In the genomic region with DNA sequence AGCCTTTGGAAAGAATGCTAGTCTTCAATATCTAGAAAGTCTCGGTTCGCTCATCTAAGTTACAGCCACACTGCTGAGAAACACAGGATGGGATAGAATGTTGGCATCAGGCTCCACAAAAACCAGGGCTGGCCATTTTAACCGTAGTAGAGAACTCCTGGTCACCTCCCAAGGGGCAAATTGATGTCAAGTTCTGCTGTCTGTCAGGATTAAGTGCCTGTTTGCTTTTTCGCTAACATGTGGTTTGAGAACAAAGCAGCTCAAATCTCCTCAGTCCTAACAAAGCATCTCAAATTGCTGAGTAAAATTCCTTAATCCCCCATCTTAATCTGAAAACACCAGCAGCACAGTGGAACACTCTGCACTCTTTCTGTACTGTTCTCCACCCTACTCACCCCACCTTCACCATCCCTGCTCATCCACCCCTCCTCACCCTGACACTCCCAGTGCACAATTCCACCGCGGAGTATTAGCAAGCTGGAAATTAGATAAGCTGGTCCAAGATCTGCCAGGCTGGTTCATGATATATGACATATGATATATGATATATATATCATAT, we compare ENCODE assay signal across 29 mouse cellular contexts.
DNase-seq lines count a peak whose midpoint lies in the region; ATAC-seq and TF ChIP-seq lines count a peak whose summit lies in the region.
"Had no signal": no experiment of that assay in that cellular context is flagged by ENCODE, and none has a peak within 500 bp of the region (broad histone marks: within the 10 kb centered on the region; RNA-seq: fewer than 3 reads in every experiment).

No protein-coding gene starts in this region.

- no peaks in the 10 kb centered on the region for H3K27me3 ChIP-seq in midbrain, embryonic 11.5 days (ENCODE audit: control insufficient read depth, insufficient read depth, low read length)
- H3K27me3 ChIP-seq in midbrain, embryonic 16.5 days (ENCODE audit: control insufficient read depth, insufficient read depth, low read depth, low read length) = no peaks in the 10 kb centered on the region
- H3K27me3 ChIP-seq in midbrain, embryonic 14.5 days (ENCODE audit: control insufficient read depth, insufficient read depth, low read length) = no peaks in the 10 kb centered on the region
- H3K27me3 ChIP-seq in stomach, postnatal 0 days (ENCODE audit: control insufficient read depth, insufficient read depth, low read length) = no peaks in the 10 kb centered on the region
- no peaks in the 10 kb centered on the region for H3K27me3 ChIP-seq in forebrain, embryonic 10.5 days (ENCODE audit: poor library complexity, severe bottlenecking)
- H3K27me3 ChIP-seq: embryonic facial prominence, embryonic 13.5 days; hindbrain, embryonic 12.5 days; liver, embryonic 15.5 days; lung, embryonic 15.5 days had no signal

- no peak for TF ChIP-seq CTCF in stomach, postnatal 0 days (IDR thresholded peaks at IDR 0.05; ENCODE audit: low read depth)

- 44% methylated on average over 6 of the region's 6 CpGs for WGBS in midbrain, embryonic 11.5 days
- WGBS in midbrain, embryonic 16.5 days = 31% methylated on average over 6 of the region's 6 CpGs
- 32% methylated on average over 6 of the region's 6 CpGs for WGBS in midbrain, embryonic 14.5 days
- 41% methylated on average over 6 of the region's 6 CpGs for WGBS in stomach, postnatal 0 days
- WGBS in forebrain, embryonic 10.5 days = 61% methylated on average over 6 of the region's 6 CpGs

- H3K4me3 ChIP-seq in midbrain, embryonic 11.5 days (ENCODE audit: low read depth, low read length) = no peak overlapping the region
- no peak overlapping the region for H3K4me3 ChIP-seq in midbrain, embryonic 16.5 days (ENCODE audit: low read depth, low read length)
- H3K4me3 ChIP-seq in midbrain, embryonic 14.5 days (replicated peaks; ENCODE audit: low read depth, low read length) = no peak overlapping the region
- H3K4me3 ChIP-seq in stomach, postnatal 0 days (ENCODE audit: low read depth, low read length) = no peak overlapping the region
- H3K4me3 ChIP-seq in forebrain, embryonic 10.5 days = no peak overlapping the region
- H3K4me3 ChIP-seq: embryonic facial prominence, embryonic 13.5 days; erythroblast, embryonic 14.5 days; forebrain, embryonic 12.5 days; hindbrain, embryonic 12.5 days; limb, embryonic 12.5 days; liver, embryonic 15.5 days; lung, embryonic 15.5 days had no signal

- H3K9ac ChIP-seq in midbrain, embryonic 11.5 days (ENCODE audit: low read length) = no peak overlapping the region
- H3K9ac ChIP-seq in midbrain, embryonic 16.5 days (ENCODE audit: low read depth, low read length) = no peak overlapping the region
- H3K9ac ChIP-seq in midbrain, embryonic 14.5 days (replicated peaks; ENCODE audit: low read length) = no peak overlapping the region
- no peak overlapping the region for H3K9ac ChIP-seq in stomach, postnatal 0 days (ENCODE audit: low read length)
- H3K9ac ChIP-seq: embryonic facial prominence, embryonic 13.5 days; forebrain, embryonic 12.5 days; forebrain, postnatal 0 days; hindbrain, embryonic 12.5 days; limb, embryonic 12.5 days; liver, embryonic 15.5 days; lung, embryonic 15.5 days had no signal

- H3K36me3 ChIP-seq in midbrain, embryonic 11.5 days (ENCODE audit: control insufficient read depth, insufficient read depth, low read length) = no peaks in the 10 kb centered on the region
- H3K36me3 ChIP-seq in midbrain, embryonic 16.5 days (ENCODE audit: control insufficient read depth, insufficient read depth, low read length) = no peaks in the 10 kb centered on the region
- H3K36me3 ChIP-seq in midbrain, embryonic 14.5 days (ENCODE audit: control insufficient read depth, insufficient read depth, low read length) = no peaks in the 10 kb centered on the region
- H3K36me3 ChIP-seq in stomach, postnatal 0 days (ENCODE audit: control insufficient read depth, insufficient read depth, low read length) = no peaks in the 10 kb centered on the region
- no peaks in the 10 kb centered on the region for H3K36me3 ChIP-seq in forebrain, embryonic 10.5 days (replicated peaks)
- H3K36me3 ChIP-seq: embryonic facial prominence, embryonic 13.5 days; forebrain, embryonic 12.5 days; hindbrain, embryonic 12.5 days; limb, embryonic 12.5 days; liver, embryonic 15.5 days; lung, embryonic 15.5 days had no signal

- peaks cover 4% of the 10 kb centered on the region; the same call in 1 of the 2 replicates for H3K4me1 ChIP-seq in midbrain, embryonic 11.5 days (ENCODE audit: control insufficient read depth, insufficient read depth, low read length)
- H3K4me1 ChIP-seq in midbrain, embryonic 16.5 days (ENCODE audit: control insufficient read depth, insufficient read depth, low read length) = no peaks in the 10 kb centered on the region
- no peaks in the 10 kb centered on the region for H3K4me1 ChIP-seq in midbrain, embryonic 14.5 days (ENCODE audit: control insufficient read depth, insufficient read depth, low read length)
- no peaks in the 10 kb centered on the region for H3K4me1 ChIP-seq in stomach, postnatal 0 days (replicated peaks; ENCODE audit: control insufficient read depth, insufficient read depth)
- peaks cover 8% of the 10 kb centered on the region for H3K4me1 ChIP-seq in forebrain, embryonic 10.5 days
- H3K4me1 ChIP-seq: embryonic facial prominence, embryonic 13.5 days; forebrain, embryonic 12.5 days; hindbrain, embryonic 12.5 days; limb, embryonic 12.5 days; liver, embryonic 15.5 days; lung, embryonic 15.5 days had no signal

- intact Hi-C loops in left cerebral cortex, postnatal 36 days (cut with DNase I) = no loop called here

- ATAC-seq in midbrain, embryonic 11.5 days (ENCODE audit: low FRiP score) = peak; percentile 82
- no peak for ATAC-seq in midbrain, embryonic 16.5 days
- ATAC-seq in midbrain, embryonic 14.5 days (ENCODE audit: low FRiP score, low TSS enrichment) = no peak
- ATAC-seq in stomach, postnatal 0 days (ENCODE audit: low FRiP score, low TSS enrichment) = no peak
- ATAC-seq: CD4-positive, CD25-positive, alpha-beta regulatory T cell, adult 4 months; forebrain, postnatal 0 days; hindbrain, postnatal 0 days; intestine, embryonic 16.5 days had no signal

- TF ChIP-seq EP300 in stomach, postnatal 0 days (optimal IDR thresholded peaks at IDR 0.05) = peak; percentile 14

- H3K27ac ChIP-seq in midbrain, embryonic 11.5 days (ENCODE audit: low read depth, low read length) = no peak overlapping the region
- H3K27ac ChIP-seq in midbrain, embryonic 16.5 days (ENCODE audit: low read length) = no peak overlapping the region
- no peak overlapping the region for H3K27ac ChIP-seq in midbrain, embryonic 14.5 days (replicated peaks; ENCODE audit: low read depth, low read length)
- peak overlapping the region; percentile 53; the same call in 1 of the 2 replicates for H3K27ac ChIP-seq in stomach, postnatal 0 days (replicated peaks)
- no peak overlapping the region for H3K27ac ChIP-seq in forebrain, embryonic 10.5 days
- H3K27ac ChIP-seq: embryonic facial prominence, embryonic 13.5 days; forebrain, embryonic 12.5 days; hindbrain, embryonic 12.5 days; hindbrain, postnatal 0 days; kidney, postnatal 0 days; limb, embryonic 12.5 days; liver, embryonic 15.5 days; lung, embryonic 15.5 days had no signal

- DNase-seq in midbrain, embryonic 11.5 days (ENCODE audit: low spot score, missing footprints) = peak; percentile 84
- peak; percentile 32 for DNase-seq in embryo, embryonic 9.5 days (ENCODE audit: extremely low spot score)
- peak; percentile 50 for DNase-seq in midbrain, embryonic 14.5 days
- no peak for DNase-seq in stomach, postnatal 0 days (ENCODE audit: low spot score)
- no peak for DNase-seq in forebrain, embryonic 10.5 days (ENCODE audit: extremely low spot score, low spot score)
- no peak for DNase-seq in left cerebral cortex, postnatal 36 days (ENCODE audit: low spot score in 2 of 2)
- DNase-seq: adrenal gland, postnatal 14 days; cerebellum, adult 11 months; cerebellum, adult 9-10 months; cerebellum, postnatal 36 days; forebrain, postnatal 0 days; gastrocnemius, postnatal 10 days; heart, postnatal 14 days; kidney, adult 8-10 months; right cerebral cortex, adult 18-20 months; spleen, adult 18-20 months; thymus, postnatal 14 days had no signal

- H3K9me3 ChIP-seq in midbrain, embryonic 11.5 days (ENCODE audit: control insufficient read depth, low read length) = no peaks in the 10 kb centered on the region; the same call in 1 of the 2 replicates
- H3K9me3 ChIP-seq in midbrain, embryonic 16.5 days (replicated peaks; ENCODE audit: control insufficient read depth, low read length, poor library complexity, severe bottlenecking) = no peaks in the 10 kb centered on the region
- H3K9me3 ChIP-seq in midbrain, embryonic 14.5 days (ENCODE audit: control insufficient read depth, low read length) = no peaks in the 10 kb centered on the region
- no peaks in the 10 kb centered on the region for H3K9me3 ChIP-seq in stomach, postnatal 0 days (ENCODE audit: control insufficient read depth, low read length)
- no peaks in the 10 kb centered on the region for H3K9me3 ChIP-seq in forebrain, embryonic 10.5 days
- H3K9me3 ChIP-seq: embryonic facial prominence, embryonic 13.5 days; forebrain, embryonic 12.5 days; hindbrain, embryonic 12.5 days; limb, embryonic 12.5 days; liver, embryonic 15.5 days; lung, embryonic 15.5 days had no signal

- no peak overlapping the region for H3K4me2 ChIP-seq in midbrain, embryonic 11.5 days
- H3K4me2 ChIP-seq in midbrain, embryonic 16.5 days (ENCODE audit: low read length) = no peak overlapping the region
- no peak overlapping the region for H3K4me2 ChIP-seq in midbrain, embryonic 14.5 days (ENCODE audit: low read length)
- H3K4me2 ChIP-seq in stomach, postnatal 0 days (replicated peaks; ENCODE audit: low read depth) = no peak overlapping the region
- H3K4me2 ChIP-seq: embryonic facial prominence, embryonic 13.5 days; forebrain, embryonic 12.5 days; hindbrain, embryonic 12.5 days; limb, embryonic 12.5 days; liver, embryonic 15.5 days; lung, embryonic 15.5 days had no signal

Comparison
In these comparisons a context has a peak if more than half of its experiments do, and no peak if none do; other contexts are left out.
1. DNase-seq: peak in midbrain, embryonic 11.5 days (single experiment), embryo, embryonic 9.5 days (single experiment) and midbrain, embryonic 14.5 days (single experiment); none in stomach, postnatal 0 days (single experiment), forebrain, embryonic 10.5 days (single experiment) and left cerebral cortex, postnatal 36 days (0 of 2).